Mouse (Mus musculus): ENCODE measurements around the gene Comtd1. TPM values are rescaled to one million over a fixed set of nuclear protein-coding genes. Genes with fewer than 3 reads are reported as not detected.

Comtd1 gene
- 10 to 100 TPM; 54.8 to 83.5 TPM for total RNA-seq (2021)
- long read RNA-seq, experiment 1, transcript Comtd1-202 (7 exons, 2,314 nt) = major isoform, 68 of 82 reads
- long read RNA-seq, experiment 1, transcript Comtd1-201 (6 exons, 981 nt) = minor isoform, 6 of 82 reads
- long read RNA-seq, experiment 1, partial matches to known transcripts = 4 of 82 reads
- long read RNA-seq, experiment 1, other reads (novel, unspliced or antisense) = 2 of 82 reads
- long read RNA-seq, experiment 2, transcript Comtd1-202 (7 exons, 2,314 nt) = major isoform, 21 of 29 reads
- long read RNA-seq, experiment 2, partial matches to known transcripts = 3 of 29 reads
- long read RNA-seq, experiment 2, other reads (novel, unspliced or antisense) = 0 of 29 reads

- DNase-seq = peak; percentile 95 to 96
Observed at GRCm38 (mm10) chr14:21848166-21849154, at the start of gene Comtd1. Gene Comtd1, minus strand, starts transcription at chr14:21848977.

DNA sequence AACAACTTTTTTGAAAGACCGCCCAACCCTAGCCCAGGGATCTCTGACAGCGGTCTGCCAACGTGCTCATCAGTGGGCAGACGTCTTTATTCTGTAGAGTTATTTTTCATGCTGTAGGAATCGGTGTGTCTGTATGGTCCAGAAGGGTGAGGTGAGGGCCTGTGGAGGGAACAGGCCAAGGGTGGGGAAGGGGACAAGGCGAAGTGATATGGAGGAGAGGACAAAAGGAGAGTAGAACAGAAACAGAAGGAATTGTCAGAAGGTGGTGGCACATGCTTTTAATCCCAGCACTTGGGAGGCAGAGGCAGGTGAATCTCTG, 43.5 kb upstream of the Comtd1 start:
- DNase-seq = no peak

DNA sequence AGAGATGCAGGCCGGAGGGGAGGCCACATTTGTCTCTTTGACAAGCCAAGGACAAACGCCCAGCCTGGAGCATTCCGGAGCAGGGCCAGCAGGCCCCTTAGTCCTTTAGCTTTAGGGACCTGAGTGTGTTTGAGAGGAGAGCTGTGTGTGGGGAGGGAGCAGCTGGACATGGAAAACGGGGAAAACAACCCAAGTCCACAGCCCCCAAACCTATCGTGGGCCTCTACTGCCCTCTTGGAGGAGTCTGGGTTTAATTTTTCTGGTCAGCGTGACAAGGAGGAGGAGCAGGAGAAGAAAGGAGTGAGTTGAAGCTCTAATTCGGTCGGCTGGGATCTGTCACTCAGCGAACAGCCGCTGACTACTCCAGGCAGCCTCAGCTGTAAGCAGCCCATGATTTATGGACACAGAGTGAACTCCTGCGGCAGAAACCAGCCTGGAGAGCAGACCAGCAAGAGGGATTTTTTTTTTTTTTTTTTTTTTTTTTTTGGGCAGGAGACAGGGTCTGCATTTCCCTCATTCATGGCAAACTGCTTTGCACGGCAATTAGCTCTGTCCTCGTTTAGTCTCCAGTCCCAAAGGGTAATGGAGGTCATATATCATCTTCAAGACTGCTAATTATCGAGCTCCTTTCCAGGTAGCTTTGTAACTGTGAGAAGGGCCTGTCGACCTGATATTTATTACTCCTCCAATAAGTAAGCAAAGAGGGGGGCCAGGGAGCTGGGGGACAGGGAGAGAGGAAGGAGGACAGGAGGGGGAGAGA, 43.0 kb upstream of the Comtd1 start:
- DNase-seq = peak; percentile 53 to 64

- peak; percentile 46 to 56 for DNase-seq
Observed at GRCm38 (mm10) chr14:21890430-21890829, 41.7 kb upstream of the Comtd1 start.

DNA sequence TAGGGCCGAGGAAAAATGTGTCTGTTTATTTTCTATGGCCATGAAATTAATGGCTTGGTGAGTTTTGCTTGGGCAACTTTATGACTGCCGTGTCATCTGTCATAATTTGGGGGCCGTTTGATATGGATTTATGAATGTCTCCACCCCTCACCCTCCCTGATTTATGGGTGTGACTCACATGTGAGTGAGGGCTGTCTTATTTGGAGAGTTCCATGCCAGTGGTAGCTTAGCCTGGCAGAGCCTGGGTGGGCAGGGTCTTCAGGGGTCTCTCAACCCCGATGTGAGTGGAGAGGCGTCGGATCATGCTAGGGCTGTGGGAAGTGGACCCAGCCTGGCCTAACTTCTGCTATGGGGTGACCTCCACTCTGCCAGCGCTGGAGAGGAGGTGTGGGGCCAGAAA, 18.0 kb upstream of the Comtd1 start:
- no peak for DNase-seq

DNA sequence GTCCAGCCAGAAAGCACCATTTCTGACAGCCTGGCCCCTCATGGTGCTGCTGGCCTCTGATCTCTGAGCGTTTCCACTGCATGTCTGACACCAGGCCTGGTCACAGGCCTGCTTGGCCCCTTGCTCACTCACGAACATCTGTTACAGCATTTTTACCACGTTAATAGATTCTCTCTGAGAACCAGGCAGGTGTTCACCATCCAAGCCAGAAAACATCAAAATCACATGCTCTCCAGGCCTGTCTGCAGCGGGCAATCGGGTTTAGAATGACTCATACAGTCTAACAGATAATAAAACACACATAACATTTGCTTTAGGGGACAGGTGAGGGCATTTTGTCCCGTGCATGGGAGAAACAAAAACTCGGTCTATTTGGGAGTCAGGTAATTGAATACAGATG, 17.5 kb upstream of the Comtd1 start:
- DNase-seq = no peak

DNA sequence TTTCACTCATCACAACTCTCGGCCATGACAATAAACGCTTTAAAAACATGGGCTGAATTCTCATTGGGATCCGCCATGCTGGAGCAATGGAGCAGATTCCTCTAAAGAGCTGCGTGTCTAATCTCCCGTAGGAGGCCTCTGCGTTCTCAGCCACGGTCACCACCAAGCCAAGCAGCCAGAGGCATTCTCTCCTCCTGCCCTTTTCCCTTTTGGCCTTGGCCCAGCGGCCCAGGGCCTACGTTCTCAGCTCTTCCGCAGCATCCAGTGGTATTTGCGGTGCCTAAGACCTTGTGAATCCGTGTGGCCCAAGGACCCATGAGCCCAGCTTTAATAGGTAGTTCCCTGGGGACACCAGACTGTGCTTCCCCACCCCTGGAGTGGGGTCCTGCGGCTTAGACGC, 8.1 kb upstream of the Comtd1 start:
- DNase-seq = peak; percentile 21 to 40

DNA sequence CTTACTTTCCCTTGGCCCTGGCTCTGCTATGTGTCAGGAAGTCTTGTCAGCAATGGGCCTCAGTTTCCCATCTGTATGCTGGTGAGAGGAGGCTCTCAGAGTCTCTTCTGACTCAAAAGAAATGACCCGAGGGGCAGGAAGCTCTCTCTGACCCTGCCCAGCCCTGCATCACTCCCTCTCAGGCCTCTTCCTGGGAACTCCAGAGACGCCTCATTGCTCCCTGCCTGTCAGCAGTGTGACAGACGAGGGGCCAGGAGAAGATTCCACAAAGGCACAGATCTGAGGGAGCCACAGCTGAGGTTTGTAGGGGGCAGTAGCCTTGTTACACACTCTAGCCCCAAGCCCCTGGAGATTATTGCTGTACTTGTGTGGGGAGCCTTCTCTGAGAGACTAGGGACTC, 7.2 kb upstream of the Comtd1 start:
- no peak for DNase-seq

DNA sequence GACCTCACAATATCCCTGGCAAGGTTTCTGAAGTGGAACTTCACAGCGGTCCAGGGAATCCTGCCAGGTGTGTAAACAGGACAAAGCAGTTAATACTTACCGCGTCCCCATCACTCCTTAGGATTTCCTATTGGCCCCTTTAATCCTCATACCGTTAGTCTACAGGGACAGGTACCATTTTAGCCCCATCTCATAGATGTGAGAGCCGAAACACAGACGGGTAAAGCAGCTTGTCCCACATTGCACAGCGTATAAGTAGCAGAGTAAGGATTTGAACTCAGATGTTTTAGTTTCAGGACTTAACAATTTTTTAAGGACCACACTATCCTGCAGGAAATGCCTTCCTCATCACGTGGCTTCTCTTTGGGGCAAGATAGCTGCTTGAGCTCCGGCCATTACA, 5.5 kb upstream of the Comtd1 start:
- no peak for DNase-seq

- DNase-seq = peak; percentile 76 to 84
Observed at GRCm38 (mm10) chr14:21853456-21854109, 4.8 kb upstream of the Comtd1 start.

DNA sequence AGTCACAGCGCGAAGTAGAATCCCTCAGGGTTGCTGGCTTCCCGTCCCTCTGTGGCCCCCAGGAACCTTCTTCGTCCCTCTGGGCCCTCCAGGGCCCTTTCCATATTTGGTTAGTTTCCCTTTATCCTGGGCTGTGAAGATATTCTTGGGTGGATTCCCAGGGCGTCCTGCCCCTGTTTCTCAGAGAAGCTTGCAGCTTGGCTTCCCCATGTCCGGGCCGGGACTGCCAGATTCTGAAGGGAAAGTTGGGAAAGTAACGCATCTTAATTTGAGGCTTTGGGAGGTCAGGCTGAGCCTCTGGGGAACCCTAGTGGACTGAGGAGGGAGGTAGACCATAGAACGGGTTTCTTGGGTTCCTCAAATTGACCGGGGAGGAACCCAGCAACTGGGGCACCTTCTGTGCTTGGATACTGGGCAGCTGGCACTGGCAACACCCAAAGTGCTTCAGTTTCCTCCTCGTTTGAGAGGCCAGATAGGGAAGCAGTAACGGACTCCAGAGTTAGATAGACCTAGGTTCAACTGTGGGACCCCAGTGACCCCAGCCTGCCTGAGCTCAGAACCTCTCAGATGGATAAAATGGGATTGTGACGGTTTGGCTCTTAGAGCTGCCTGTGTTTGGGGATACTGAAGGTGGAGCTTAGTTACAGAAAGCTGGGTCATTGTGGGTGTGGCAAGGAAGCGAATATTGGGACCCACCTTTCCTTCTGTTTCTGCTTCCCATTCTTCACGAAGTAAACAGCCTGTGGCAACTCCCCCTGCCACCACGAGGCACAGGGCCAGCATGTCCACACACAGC, 3.4 kb upstream of the Comtd1 start:
- DNase-seq = no peak

DNA sequence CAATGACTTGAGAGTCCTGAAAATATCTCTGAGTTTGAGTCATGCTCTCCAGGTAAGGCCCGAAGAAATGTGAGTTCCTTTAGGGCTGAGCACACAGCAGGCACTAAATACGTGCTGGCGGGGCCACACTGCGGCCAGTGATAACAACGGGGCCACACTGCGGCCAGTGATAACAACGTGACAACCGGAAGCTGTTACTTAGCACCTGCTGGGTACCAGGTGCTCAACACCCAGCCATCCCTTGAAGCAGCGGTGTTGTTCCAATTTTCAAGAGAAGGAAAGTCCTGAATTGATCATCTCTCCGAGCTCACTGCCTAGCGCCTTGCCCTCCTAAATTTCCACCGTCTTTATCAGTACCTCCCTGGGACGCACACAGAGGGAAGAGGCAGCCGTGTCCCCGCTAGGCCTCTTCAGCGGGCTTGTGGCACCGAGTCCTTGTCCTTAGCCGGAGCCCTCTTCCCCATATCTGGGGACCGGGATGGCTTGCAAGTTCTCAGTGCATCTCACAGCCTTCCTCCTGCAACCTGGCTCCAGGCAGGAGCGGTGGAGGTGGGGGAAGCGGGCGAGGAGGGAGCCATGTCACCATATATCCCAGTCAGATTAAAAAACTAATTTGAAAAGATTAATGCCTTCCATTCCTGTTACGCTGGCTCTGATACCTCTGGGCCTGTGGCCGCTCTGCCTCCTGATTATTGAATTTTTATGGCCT, 1.8 kb upstream of the Comtd1 start:
- DNase-seq = no peak

DNA sequence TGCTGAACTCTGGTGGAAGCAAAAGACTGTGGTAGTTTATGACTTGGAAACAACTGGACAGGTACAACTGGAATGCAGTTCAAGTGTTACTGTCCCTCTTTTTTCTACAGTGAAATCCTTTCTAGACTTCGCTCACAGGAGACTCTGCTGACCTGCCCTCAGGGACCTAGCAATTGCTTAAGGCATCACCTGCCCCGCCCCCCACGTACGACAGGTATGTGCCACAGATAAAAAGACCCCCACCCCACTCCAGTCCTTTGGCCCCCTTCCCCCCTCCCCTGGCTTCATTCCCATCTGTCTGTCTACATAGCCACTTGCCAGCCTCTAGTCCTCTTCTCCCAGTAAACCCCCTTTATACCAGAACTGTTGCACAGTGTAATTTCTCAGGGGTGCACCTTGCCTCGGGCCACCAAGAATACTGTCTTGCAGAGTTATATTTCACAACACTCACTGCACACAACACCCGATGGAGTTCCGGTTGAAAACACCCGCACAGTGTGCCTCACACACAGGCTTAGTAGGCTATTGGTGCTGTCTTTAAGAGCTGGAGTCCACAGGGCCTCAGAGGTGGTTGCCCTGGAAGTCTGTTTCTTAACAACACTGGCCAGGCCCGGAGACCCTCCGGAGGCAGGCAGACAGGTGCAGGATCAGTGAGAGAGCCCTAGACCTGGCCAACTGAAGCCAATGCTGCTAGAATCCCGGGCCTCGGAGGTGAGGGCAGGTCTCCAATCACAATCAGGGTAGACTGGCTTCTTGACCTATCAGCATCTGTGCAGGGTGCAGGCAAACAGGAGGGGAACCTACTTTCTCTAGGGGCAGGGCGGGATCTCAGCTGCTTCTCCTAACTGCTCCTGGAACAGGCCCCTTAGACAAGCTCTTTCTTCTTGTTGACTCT, 994 bp upstream of the Comtd1 start:
- no peak for DNase-seq

DNA sequence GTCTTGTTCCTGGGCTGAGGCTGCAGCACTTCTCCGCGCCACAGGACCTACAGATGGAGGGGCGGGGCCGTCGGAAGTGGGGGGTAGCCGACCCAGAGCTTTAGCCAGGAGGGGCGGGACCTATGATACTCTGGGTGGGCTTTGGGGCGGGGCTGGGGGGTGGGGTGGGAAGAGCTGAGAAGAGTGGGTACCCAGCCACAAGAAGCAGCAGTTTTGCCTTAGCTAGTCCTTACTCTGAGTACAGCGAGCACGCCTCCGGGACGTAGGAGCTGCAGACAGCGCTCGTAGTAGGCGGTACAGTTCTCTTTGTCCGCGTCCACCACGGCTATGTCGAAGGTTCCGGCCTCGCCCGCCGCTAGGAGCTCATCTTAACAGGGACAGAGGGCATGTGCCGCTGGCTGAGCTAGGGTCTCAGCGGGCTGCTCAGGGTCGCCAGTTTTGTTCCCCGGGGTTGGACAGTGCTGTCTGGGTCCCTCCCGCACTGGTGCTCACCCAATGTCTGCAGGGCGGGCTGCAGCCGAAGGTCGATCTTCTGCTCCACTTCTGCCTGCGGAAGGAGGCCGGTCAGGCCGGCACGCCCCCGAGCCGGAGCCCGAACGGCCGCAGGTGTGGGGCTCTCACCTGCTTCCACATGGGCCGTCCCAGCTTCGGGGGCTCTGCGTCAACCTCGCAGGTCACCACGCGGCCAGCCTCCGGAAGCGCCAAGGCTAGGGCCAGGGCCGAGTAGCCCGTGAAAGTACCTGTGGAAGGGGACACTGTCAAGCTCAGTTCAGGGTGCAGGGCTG, 1.2 kb downstream of the Comtd1 start:
- DNase-seq = peak; percentile 52 to 62

DNA sequence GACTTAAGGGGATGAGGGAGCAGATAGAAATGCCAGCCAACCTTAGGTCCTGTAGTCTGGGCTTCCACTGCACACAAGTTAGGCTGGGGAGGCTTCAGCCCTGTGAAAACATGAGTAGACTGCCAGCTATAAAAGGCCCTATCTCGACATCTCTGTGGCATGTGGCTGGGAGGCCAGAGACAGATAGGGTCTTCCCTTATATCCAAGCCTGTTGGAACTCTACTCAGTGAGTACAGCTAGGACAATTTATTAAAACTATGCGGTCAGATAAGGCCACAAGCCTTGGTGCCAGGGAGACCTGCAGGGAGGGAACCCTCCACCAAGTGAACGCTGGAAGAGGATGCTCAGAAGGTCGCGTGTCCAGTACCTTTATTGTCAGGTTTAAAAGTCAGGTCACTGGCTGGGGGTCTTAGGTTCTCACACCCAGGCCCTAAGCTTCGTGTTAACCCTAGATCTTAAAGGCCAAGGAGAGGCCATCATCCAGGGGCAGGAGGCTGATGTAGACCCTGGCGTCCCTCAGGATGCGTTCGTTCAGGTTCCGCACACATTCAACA, 1.9 kb downstream of the Comtd1 start:
- no peak for DNase-seq

GRCm38 (mm10) chr14:21843263-21843662, 5.5 kb downstream of the Comtd1 start:
- no peak for DNase-seq

- no peak for DNase-seq
Observed at GRCm38 (mm10) chr14:21841819-21842592, 6.8 kb downstream of the Comtd1 start.

Data from adrenal gland, postnatal 36 days (tissue).